Mouse (Mus musculus) olfactory bulb, adult 2 months (tissue): Measurements from ENCODE around the gene Wdr82.

Source experiments
- CTCF ChIP-seq: fragments of 200-500 bp; IDR thresholded peaks from 2 replicates; pipeline ENCODE4 v1.5.1; 2012; ENCODE audit warnings: low read depth, mild to moderate bottlenecking, low read length, moderate library complexity; ENCODE audit not compliant: insufficient read depth
- POLR2A ChIP-seq: fragments of 200-500 bp; IDR thresholded peaks from 2 replicates; pipeline ENCODE4 v1.6.1; 2012; ENCODE audit warnings: mild to moderate bottlenecking, low read depth, low read length, moderate library complexity; ENCODE audit not compliant: insufficient read depth

DNA sequence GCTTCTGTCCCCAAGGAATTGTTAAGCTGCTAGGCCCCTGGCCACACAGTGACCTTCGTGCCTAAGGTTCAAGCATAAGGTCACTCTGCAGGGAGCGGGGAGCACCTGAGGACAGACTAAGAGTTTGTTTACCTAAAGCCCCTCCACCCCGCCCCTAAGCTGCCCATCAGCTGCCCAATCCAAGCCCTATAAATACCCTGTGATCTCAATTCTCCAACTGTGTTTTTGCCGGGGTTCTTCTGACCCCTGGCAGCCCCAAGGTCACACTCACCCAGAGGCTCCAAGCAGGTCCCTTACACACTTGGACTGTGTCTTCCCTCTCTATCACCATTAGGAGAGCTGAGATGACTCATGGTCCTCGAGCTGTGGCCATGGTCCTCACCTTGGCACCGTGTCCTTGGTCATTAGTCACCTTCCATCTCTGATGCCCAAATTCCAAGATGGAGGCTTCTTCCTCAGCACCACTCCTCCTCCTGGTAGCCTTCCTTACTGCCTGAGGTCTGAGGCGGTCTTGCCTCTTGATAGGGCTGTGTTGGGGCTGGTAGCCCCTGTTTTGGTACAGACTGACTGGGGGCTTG is 35.1 kb downstream of the Wdr82 start:
- no peak for TF ChIP-seq POLR2A
- no peak for TF ChIP-seq CTCF
